Mouse (Mus musculus) adrenal gland, postnatal 36 days (tissue): Measurements from ENCODE around the gene Slc1a3. TPM values are rescaled to one million over a fixed set of nuclear protein-coding genes. Genes with fewer than 3 reads are reported as not detected.

Source experiments
- DNase-seq, 2 experiments: peaks; one replicate each; pipeline ENCODE4 v3.0.0; 2021; ENCODE audit warnings: mixed read lengths in 1 of 2
- total RNA-seq, 2 experiments: library from RNA; stranded (reverse); gene quantifications; 2 replicates each; pipeline ENCODE4 v1.2.3; 2021

Slc1a3 gene
- total RNA-seq, 2 experiments from 2014 or later: 28.5 to 34.0 TPM

DNA sequence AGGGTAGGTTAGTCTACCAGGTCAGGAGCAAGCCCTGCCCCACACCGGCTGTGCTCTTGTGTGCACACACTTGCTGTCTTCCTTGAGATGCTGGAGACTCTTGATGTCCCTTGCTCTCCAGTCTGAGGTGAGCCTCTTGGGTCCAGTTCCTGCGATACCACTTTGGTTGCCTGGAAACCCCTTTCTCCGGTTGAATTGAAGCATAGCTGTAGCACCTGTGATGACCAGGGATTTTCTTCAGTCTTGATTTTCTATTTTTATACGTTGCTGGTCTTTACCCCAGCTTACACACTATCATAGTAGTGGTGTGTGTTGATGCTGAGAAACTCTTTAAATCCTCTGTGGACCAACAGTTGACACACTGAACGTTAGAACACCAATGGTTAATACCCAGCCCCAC lies 95.9 kb downstream of the Slc1a3 start:
- no peak for DNase-seq

DNA sequence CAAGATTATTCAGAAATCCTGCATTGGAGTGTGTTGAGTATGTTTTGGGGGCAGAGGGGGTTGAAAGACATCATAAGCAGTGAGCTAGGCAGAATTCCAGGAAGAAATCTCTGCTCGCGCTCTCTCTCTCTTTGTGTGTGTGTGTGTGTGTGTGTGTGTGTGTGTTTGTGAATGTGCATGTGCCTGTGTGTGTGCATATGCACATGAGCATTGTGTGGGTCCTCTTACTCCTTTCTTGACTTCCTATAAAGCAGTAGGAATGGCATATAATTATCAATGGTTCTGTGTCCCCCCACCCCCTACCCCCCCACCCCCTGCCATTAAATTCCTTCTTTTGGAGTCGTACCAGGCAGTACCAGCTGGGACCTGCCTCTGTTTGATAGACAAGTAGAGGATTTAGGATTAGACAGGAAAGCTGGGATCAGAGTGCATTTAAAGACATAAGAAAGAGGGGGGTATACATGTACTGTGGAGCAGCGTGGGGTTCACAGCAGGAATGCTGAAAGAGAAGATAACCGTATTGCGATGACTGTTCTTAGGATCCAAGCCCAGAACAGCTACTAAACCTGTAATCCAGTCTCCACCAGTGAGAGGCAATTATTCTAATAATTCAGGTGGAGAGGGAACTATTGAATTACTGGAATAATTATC lies 104.9 kb downstream of the Slc1a3 start:
- DNase-seq: no peak

DNA sequence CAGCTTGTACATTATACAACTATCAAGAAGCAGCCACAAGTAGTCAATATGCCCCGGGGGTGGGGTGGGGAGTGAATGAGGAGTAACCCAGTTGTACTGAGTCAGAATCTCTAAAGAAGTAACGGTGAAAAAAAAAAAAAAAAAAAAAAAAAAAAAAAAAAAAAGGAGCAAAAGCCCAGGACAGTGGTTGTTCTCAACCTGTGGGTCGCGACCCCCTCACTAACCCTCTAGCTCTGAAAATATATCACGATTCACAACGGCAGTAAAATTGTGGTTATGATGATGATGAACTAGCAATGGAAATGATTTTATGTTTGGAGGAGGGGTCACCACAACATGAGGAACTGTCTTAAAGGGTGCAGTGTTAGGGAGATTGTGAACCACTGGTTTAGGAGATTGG lies 108.2 kb downstream of the Slc1a3 start:
- DNase-seq: no peak

DNA sequence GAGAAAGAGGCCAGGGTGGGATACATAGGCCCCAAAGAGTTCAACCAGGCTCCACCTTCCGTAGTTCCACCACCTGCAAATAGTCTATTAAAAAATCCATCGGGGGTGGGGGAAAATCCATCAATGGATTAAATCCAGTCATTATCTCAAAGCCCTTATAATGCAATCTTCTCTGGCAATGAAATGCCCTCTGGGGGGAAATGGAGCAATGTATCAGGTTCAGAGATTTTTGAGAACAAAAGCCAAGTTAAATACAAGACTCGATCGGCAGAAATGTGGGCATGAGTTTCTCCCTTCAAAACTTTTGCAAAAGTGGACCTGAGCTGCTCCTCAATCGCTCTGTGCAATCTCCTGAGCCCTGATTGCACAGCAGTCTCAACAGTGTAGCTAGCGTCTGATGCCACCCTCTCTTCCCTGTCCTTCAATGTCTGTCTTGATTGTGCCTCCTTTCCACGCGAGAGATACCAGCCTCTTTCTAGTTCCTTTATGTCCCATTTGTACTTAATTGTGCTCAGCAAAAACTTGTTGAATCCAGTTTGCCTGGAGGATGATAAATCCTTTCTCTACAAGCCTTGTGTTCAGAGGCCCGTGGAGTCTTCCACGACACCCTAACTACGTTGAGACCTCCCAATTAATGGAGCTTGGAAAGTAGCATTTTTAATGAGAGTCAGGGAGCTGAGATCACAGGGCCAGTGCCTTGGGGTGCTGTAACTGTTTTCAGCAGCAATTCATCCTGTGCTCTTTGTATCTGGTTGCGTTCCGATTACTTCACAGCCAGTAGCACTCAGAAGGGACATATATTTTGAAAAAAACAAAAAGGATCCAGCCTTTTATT lies 109.0 kb downstream of the Slc1a3 start:
- DNase-seq: no peak

DNA sequence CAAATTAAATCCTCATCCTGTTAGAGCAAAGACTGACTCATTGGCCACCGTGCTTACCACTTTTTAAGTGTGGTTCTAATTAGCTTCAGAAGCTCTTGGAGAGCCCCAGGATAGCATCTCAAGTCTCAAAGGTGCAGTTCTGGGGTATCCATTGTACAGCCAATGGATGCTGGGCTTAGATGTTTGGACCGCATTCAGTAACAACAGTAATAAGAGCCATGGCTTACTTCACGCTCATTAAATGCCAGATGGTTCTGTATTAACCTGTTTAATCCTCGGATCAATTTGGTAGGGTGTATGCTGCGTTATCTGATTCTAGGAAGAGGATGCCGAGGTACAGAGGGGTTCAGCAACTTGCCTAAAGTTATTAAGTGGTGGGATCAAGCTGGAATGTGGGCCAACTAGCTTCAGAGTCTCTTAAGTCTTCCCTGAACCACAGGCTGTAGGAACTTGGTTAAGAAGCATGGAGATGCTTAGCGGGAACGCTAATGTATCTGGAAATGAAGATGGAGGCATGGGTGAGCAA lies 114.1 kb downstream of the Slc1a3 start:
- DNase-seq: no peak

DNA sequence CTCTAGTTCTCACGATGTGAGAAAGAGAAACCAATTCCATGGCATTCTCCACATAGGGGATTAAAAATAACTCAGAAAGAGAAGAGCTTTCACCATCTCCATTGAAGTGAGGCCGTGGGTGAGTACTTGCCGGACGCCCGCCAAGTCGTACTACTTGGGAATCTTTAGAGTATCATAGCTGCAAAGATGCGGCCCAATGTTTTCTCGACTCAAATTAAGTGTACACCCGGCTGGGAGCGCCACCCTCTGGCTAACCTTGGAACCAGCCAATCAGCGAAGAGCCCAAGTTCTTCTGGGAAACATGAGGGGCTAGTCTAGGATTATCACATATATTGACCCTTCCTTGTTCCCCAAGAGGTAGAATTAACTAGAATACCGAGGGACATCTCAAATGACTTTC lies 115.3 kb downstream of the Slc1a3 start:
- DNase-seq: no peak

DNA sequence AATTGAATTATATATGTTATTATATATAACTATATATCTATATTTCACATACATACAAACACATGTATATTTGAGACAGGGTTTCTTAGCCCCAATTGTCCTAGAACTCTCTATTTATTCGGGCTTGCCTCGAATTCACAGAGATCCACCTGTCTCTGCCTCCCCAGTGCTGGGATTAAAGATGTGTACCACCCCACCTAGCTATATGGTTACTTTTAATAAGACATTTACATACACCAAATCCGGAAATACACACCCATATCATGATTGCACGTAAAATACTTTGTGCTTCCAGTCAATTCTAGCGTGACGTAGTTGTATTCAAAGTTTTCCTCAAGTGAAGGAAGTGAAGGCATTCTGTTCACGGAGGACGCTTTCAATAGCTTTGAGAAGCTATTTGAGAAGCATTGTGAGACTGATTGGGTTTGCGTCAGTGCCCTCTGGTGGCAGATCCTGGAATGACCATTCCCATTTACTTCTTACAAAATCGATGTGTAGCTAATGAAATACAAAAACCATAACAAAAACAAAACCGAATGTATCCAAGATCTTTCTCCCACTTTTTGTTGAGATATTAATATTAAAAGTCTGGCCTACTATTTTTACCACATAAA lies 121.0 kb downstream of the Slc1a3 start:
- DNase-seq: peak; percentile 58 to 65

DNA sequence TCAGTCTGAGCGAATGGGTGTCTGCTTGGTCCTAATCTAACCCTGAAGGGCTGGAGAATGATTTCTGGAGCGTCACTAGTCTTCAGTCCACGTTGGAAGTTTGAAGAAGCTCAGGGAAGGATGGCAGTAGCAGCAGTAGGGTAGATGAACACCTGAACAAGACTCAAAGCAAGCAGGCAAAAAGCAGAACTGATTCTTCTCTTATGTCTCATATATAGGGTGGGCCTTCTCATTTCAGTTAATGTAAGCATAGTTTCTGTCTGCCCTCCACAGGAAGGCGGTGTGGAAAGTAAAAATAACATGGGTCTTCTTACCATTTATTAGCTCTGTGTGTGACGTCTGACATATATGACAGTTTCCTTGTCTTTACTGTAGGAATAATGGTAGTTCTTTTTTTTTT lies 122.5 kb downstream of the Slc1a3 start:
- no peak for DNase-seq

DNA sequence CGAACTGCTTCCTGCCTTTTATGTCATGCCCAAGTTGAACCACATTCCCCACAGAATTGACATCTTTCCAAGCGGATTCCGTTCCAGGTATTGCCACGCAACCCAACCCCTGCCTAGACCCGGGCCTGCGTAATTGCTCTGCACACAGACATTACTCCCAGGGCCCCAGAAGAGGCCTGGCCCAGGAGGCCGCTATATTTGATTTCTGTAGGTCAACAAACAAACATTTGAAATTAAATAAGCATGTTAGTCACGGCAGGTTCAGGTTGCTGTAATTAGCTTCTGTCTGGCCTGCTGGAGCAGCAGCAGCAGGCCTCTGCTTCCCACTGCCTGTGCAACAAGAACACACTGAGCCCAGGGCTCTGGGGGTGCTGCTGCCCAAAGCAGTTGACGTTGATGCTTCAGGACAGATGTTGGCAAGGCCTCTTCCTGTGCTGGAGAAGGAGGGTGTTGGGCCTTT lies 123.7 kb downstream of the Slc1a3 start:
- DNase-seq: no peak

Other genes with a start within 250 kb of the Slc1a3 start
- not detected for gene Gm2310, start 190.8 kb downstream of the Slc1a3 start, total RNA-seq